Mouse (Mus musculus) lung, adult 2 months (tissue): ENCODE measurements around the gene Nacc2.

Experiments
- CTCF ChIP-seq: fragments of 200-500 bp; IDR thresholded peaks from 2 replicates; pipeline ENCODE4 v1.5.1; 2011; ENCODE audit warnings: mild to moderate bottlenecking, low read length, control low read depth; ENCODE audit not compliant: insufficient read depth
- POLR2A ChIP-seq: fragments of 200-500 bp; IDR thresholded peaks from 2 replicates; pipeline ENCODE4 v1.6.1; 2011; ENCODE audit warnings: low read depth, mild to moderate bottlenecking, control low read depth, low read length, borderline replicate concordance; ENCODE audit errors: extremely low read depth

DNA sequence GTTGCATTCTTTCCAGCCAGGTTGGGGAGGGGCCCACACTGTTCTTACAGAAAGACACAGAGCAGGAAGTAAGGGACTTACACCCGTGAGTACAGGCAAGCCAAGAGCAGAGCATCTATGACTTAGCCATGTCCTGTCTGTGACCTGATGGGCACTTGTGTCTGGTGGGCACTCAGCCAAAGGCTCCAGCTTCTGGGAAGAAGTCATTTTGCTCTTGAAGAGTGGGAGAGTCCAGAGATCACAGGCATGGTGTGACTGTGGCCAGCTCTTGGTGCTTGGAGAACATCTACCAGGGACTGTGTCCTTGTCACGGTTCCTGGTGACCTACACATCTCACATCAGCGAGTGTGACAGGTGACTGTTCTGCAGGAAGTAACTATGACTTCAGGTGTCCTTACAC lies 32.7 kb upstream of the Nacc2 start:
- no peak for TF ChIP-seq CTCF
- TF ChIP-seq POLR2A: no peak
